Mouse (Mus musculus): ENCODE results near the gene Slc13a5.

Gene Slc13a5

GRCm38 (mm10) chr11:72266960-72267560, at the start of gene Slc13a5:
Slc13a5 (minus strand) TSS chr11:72267222.
- peak in 1 of 2 experiments; percentile 4 for DNase-seq

GRCm38 (mm10) chr11:72314151-72314895, 47.3 kb upstream of the Slc13a5 start, which contains the start of gene Fbxo39:
Fbxo39 (plus strand) TSS chr11:72314444.
- no peak for DNase-seq

- no peak for DNase-seq
Observed at GRCm38 (mm10) chr11:72311355-72312001, 44.5 kb upstream of the Slc13a5 start.

GRCm38 (mm10) chr11:72310491-72310890, 43.5 kb upstream of the Slc13a5 start:
- DNase-seq: no peak

- no peak for DNase-seq
Observed at GRCm38 (mm10) chr11:72308982-72309381, 42.0 kb upstream of the Slc13a5 start.

- no peak for DNase-seq
Observed at GRCm38 (mm10) chr11:72307461-72307860, 40.4 kb upstream of the Slc13a5 start.

GRCm38 (mm10) chr11:72302230-72302629, 35.2 kb upstream of the Slc13a5 start:
- DNase-seq: peak; percentile 69 to 70

GRCm38 (mm10) chr11:72301334-72301733, 34.3 kb upstream of the Slc13a5 start, which contains the start of gene Xaf1:
Xaf1 (plus strand) TSS chr11:72301629.
- DNase-seq: no peak

GRCm38 (mm10) chr11:72293116-72293515, 26.1 kb upstream of the Slc13a5 start:
- no peak for DNase-seq

GRCm38 (mm10) chr11:72287543-72287942, 20.5 kb upstream of the Slc13a5 start:
- no peak for DNase-seq

- DNase-seq: no peak
Observed at GRCm38 (mm10) chr11:72287126-72287525, 20.1 kb upstream of the Slc13a5 start.

- no peak for DNase-seq
Observed at GRCm38 (mm10) chr11:72286651-72287050, 19.6 kb upstream of the Slc13a5 start.

- no peak for DNase-seq
Observed at GRCm38 (mm10) chr11:72285971-72286480, 19.0 kb upstream of the Slc13a5 start.

- DNase-seq: no peak
Observed at GRCm38 (mm10) chr11:72284532-72285182, 17.6 kb upstream of the Slc13a5 start.

- no peak for DNase-seq
Observed at GRCm38 (mm10) chr11:72283486-72284224, 16.6 kb upstream of the Slc13a5 start.

- DNase-seq: no peak
Observed at GRCm38 (mm10) chr11:72281852-72282400, 14.9 kb upstream of the Slc13a5 start.

- DNase-seq: no peak
Observed at GRCm38 (mm10) chr11:72281143-72281851, 14.3 kb upstream of the Slc13a5 start.

GRCm38 (mm10) chr11:72273341-72273740, 6.3 kb upstream of the Slc13a5 start:
- DNase-seq: no peak

- no peak for DNase-seq
Observed at GRCm38 (mm10) chr11:72271761-72272160, 4.7 kb upstream of the Slc13a5 start.

GRCm38 (mm10) chr11:72266207-72266959, 639 bp downstream of the Slc13a5 start:
- peak; percentile 19 to 34 for DNase-seq

All from cerebellum, postnatal 36 days (tissue).